Mouse (Mus musculus): ENCODE results near the gene R3hdm2. TPM values are rescaled to one million over a fixed set of nuclear protein-coding genes. Genes with fewer than 3 reads are reported as not detected.

R3hdm2 gene
- polyA plus RNA-seq, 1 experiment, result 101 TPM

- DNase-seq, result peak; percentile 84
- TF ChIP-seq CTCF (conservative IDR thresholded peaks at IDR 0.05; ENCODE audit: insufficient read depth, insufficient read length, low read depth, low read length) (peak; percentile 96), POLR2A (IDR thresholded peaks at IDR 0.05; ENCODE audit: low read depth, low read length) (no peak)
- no peak overlapping the region for H3K4me3 ChIP-seq (ENCODE audit: insufficient read depth, low read depth, low read length)
- 30% methylated on average over 7 of the region's 7 CpGs for WGBS
- H3K27ac ChIP-seq (ENCODE audit: insufficient read depth, low read depth, low read length), result no peak overlapping the region
- 0 out of 2 replicates have a peak, but pooled peaks cover 2% of the 10 kb centered on the region for H3K27me3 ChIP-seq (replicated peaks; ENCODE audit: control insufficient read depth, insufficient read depth, low read length)
- H3K4me1 ChIP-seq (ENCODE audit: control insufficient read depth, insufficient read depth, low read length), result peaks cover 10% of the 10 kb centered on the region
- H3K36me3 ChIP-seq (ENCODE audit: control insufficient read depth, insufficient read depth, low read length), result no peaks in the 10 kb centered on the region
Measured at GRCm38 (mm10) chr10:127537854-127538583, 157.9 kb downstream of the R3hdm2 start.

- Histone ChIP-seq H3K27ac (ENCODE audit: insufficient read depth, low read depth, low read length) (no peak overlapping the region), H3K27me3 (replicated peaks; ENCODE audit: control insufficient read depth, insufficient read depth, low read length) (no peaks in the 10 kb centered on the region), H3K36me3 (ENCODE audit: control insufficient read depth, insufficient read depth, low read length) (no peaks in the 10 kb centered on the region), H3K4me3 (ENCODE audit: insufficient read depth, low read depth, low read length) (no peak overlapping the region), H3K4me1 (ENCODE audit: control insufficient read depth, insufficient read depth, low read length) (no peaks in the 10 kb centered on the region)
- TF ChIP-seq POLR2A (IDR thresholded peaks at IDR 0.05; ENCODE audit: low read depth, low read length) (no peak), CTCF (conservative IDR thresholded peaks at IDR 0.05; ENCODE audit: insufficient read depth, insufficient read length, low read depth, low read length) (no peak)
- DNase-seq, result no peak
- WGBS, result 94% methylated on average over 8 of the region's 8 CpGs
Measured at GRCm38 (mm10) chr10:127541510-127541909, 161.4 kb downstream of the R3hdm2 start.

- 56% methylated on average over 13 of the region's 13 CpGs for whole genome bisulfite sequencing
- Histone ChIP-seq H3K27ac (ENCODE audit: insufficient read depth, low read depth, low read length) (no peak overlapping the region), H3K4me3 (ENCODE audit: insufficient read depth, low read depth, low read length) (no peak overlapping the region), H3K27me3 (replicated peaks; ENCODE audit: control insufficient read depth, insufficient read depth, low read length) (no peaks in the 10 kb centered on the region), H3K36me3 (ENCODE audit: control insufficient read depth, insufficient read depth, low read length) (no peaks in the 10 kb centered on the region), H3K4me1 (ENCODE audit: control insufficient read depth, insufficient read depth, low read length) (no peaks in the 10 kb centered on the region)
- DNase-seq, result peak; percentile 23
- TF ChIP-seq POLR2A (IDR thresholded peaks at IDR 0.05; ENCODE audit: low read depth, low read length) (no peak), CTCF (conservative IDR thresholded peaks at IDR 0.05; ENCODE audit: insufficient read depth, insufficient read length, low read depth, low read length) (no peak)
Measured at GRCm38 (mm10) chr10:127542084-127542483, 162.0 kb downstream of the R3hdm2 start.

GRCm38 (mm10) chr10:127542720-127543119 lies 162.6 kb downstream of the R3hdm2 start:
- 55% methylated on average over 6 of the region's 6 CpGs for WGBS
- H3K27me3 ChIP-seq (replicated peaks; ENCODE audit: control insufficient read depth, insufficient read depth, low read length), result no peaks in the 10 kb centered on the region

GRCm38 (mm10) chr10:127543916-127544315 lies 163.8 kb downstream of the R3hdm2 start:
- Histone ChIP-seq H3K4me3 (ENCODE audit: insufficient read depth, low read depth, low read length) (no peak overlapping the region), H3K27me3 (replicated peaks; ENCODE audit: control insufficient read depth, insufficient read depth, low read length) (no peaks in the 10 kb centered on the region), H3K4me1 (ENCODE audit: control insufficient read depth, insufficient read depth, low read length) (no peaks in the 10 kb centered on the region), H3K36me3 (ENCODE audit: control insufficient read depth, insufficient read depth, low read length) (no peaks in the 10 kb centered on the region), H3K27ac (ENCODE audit: insufficient read depth, low read depth, low read length) (no peak overlapping the region)
- WGBS, result 68% methylated on average over 3 of the region's 3 CpGs
- DNase-seq, result no peak
- TF ChIP-seq POLR2A (IDR thresholded peaks at IDR 0.05; ENCODE audit: low read depth, low read length), result no peak

More at GRCm38 (mm10) chr10:127542720-127543119, 162.6 kb downstream of the R3hdm2 start:
- Histone ChIP-seq H3K36me3 (ENCODE audit: control insufficient read depth, insufficient read depth, low read length) (no peaks in the 10 kb centered on the region), H3K4me1 (ENCODE audit: control insufficient read depth, insufficient read depth, low read length) (no peaks in the 10 kb centered on the region), H3K27ac (ENCODE audit: insufficient read depth, low read depth, low read length) (no peak overlapping the region), H3K4me3 (ENCODE audit: insufficient read depth, low read depth, low read length) (no peak overlapping the region)
- TF ChIP-seq CTCF (conservative IDR thresholded peaks at IDR 0.05; ENCODE audit: insufficient read depth, insufficient read length, low read depth, low read length), result no peak
- TF ChIP-seq POLR2A (IDR thresholded peaks at IDR 0.05; ENCODE audit: low read depth, low read length), result no peak
- DNase-seq, result no peak

GRCm38 (mm10) chr10:127544375-127544774 lies 164.2 kb downstream of the R3hdm2 start:
- Histone ChIP-seq H3K4me1 (ENCODE audit: control insufficient read depth, insufficient read depth, low read length) (no peaks in the 10 kb centered on the region), H3K27me3 (replicated peaks; ENCODE audit: control insufficient read depth, insufficient read depth, low read length) (no peaks in the 10 kb centered on the region), H3K36me3 (ENCODE audit: control insufficient read depth, insufficient read depth, low read length) (no peaks in the 10 kb centered on the region), H3K4me3 (ENCODE audit: insufficient read depth, low read depth, low read length) (no peak overlapping the region), H3K27ac (ENCODE audit: insufficient read depth, low read depth, low read length) (no peak overlapping the region)
- DNase-seq, result no peak
- no peak for TF ChIP-seq POLR2A (IDR thresholded peaks at IDR 0.05; ENCODE audit: low read depth, low read length)
- no peak for TF ChIP-seq CTCF (conservative IDR thresholded peaks at IDR 0.05; ENCODE audit: insufficient read depth, insufficient read length, low read depth, low read length)
- 90% methylated on average over 20 of the region's 20 CpGs for WGBS

- DNase-seq, result no peak
- Histone ChIP-seq H3K27ac (ENCODE audit: insufficient read depth, low read depth, low read length) (no peak overlapping the region), H3K4me3 (ENCODE audit: insufficient read depth, low read depth, low read length) (no peak overlapping the region), H3K36me3 (ENCODE audit: control insufficient read depth, insufficient read depth, low read length) (no peaks in the 10 kb centered on the region), H3K4me1 (ENCODE audit: control insufficient read depth, insufficient read depth, low read length) (no peaks in the 10 kb centered on the region), H3K27me3 (replicated peaks; ENCODE audit: control insufficient read depth, insufficient read depth, low read length) (no peaks in the 10 kb centered on the region)
- WGBS, result 87% methylated on average over 7 of the region's 7 CpGs
- no peak for TF ChIP-seq CTCF (conservative IDR thresholded peaks at IDR 0.05; ENCODE audit: insufficient read depth, insufficient read length, low read depth, low read length)
- TF ChIP-seq POLR2A (IDR thresholded peaks at IDR 0.05; ENCODE audit: low read depth, low read length), result no peak
Measured at GRCm38 (mm10) chr10:127546505-127546904, 166.4 kb downstream of the R3hdm2 start.
